Mouse (Mus musculus) stomach, embryonic 14.5 days (tissue): ENCODE results near the gene Sult1a1. TPM values are rescaled to one million over a fixed set of nuclear protein-coding genes. Genes with fewer than 3 reads are reported as not detected.

ENCODE experiments used
- polyA plus RNA-seq: library from polyadenylated mRNA; unstranded; fragments of >200 nt; fragmentation: Nextera tagmentation; extraction: Ambion mirVana; gene quantifications from 2 replicates; pipeline ENCODE4 v1.2.1, GENCODE M21; 2014

The Sult1a1 gene
- polyA plus RNA-seq, 1 experiment from 2014 or later = 5.8 TPM

Other genes with a start within 250 kb of the Sult1a1 start
- 28.4 and 29.7 TPM in 2 replicates for gene Rabep2, start 247.7 kb downstream of the Sult1a1 start, polyA plus RNA-seq
- gene Atp2a1, start 213.3 kb downstream of the Sult1a1 start, polyA plus RNA-seq = 0.07 TPM in 1 of 2 replicates, not detected in the other
- gene Sh2b1, start 201.0 kb downstream of the Sult1a1 start, polyA plus RNA-seq = 39.4 and 42.2 TPM in 2 replicates
- gene Tufm, start 189.1 kb downstream of the Sult1a1 start, polyA plus RNA-seq = 134 and 144 TPM in 2 replicates
- gene Atxn2l, start 173.0 kb downstream of the Sult1a1 start, polyA plus RNA-seq = 45.6 and 52.1 TPM in 2 replicates
- 163 and 172 TPM in 2 replicates for gene Eif3c, start 110.0 kb downstream of the Sult1a1 start, polyA plus RNA-seq
- 0.20 and 0.43 TPM in 2 replicates for gene Apobr, start 91.5 kb downstream of the Sult1a1 start, polyA plus RNA-seq
- 27.2 and 30.2 TPM in 2 replicates for gene Cln3, start 90.6 kb downstream of the Sult1a1 start, polyA plus RNA-seq
- gene Il27, start 81.5 kb downstream of the Sult1a1 start, polyA plus RNA-seq = not detected in 2 replicates
- 7.0 and 21.7 TPM in 2 replicates for gene Nupr1, start 45.6 kb downstream of the Sult1a1 start, polyA plus RNA-seq
- gene Sgf29, start 27.1 kb downstream of the Sult1a1 start, polyA plus RNA-seq = 61.2 and 67.4 TPM in 2 replicates
- 118 and 127 TPM in 2 replicates for gene Bola2, start 19.0 kb upstream of the Sult1a1 start, polyA plus RNA-seq
- gene Slx1b, start 19.4 kb upstream of the Sult1a1 start, polyA plus RNA-seq = 7.1 and 8.4 TPM in 2 replicates
- 28.6 and 29.5 TPM in 2 replicates for gene Coro1a, start 31.4 kb upstream of the Sult1a1 start, polyA plus RNA-seq
- 98.4 and 105 TPM in 2 replicates for gene Mapk3, start 83.2 kb upstream of the Sult1a1 start, polyA plus RNA-seq
- gene Gdpd3, start 89.9 kb upstream of the Sult1a1 start, polyA plus RNA-seq = 1.6 and 2.8 TPM in 2 replicates
- 103 and 116 TPM in 2 replicates for gene Ypel3, start 100.5 kb upstream of the Sult1a1 start, polyA plus RNA-seq
- 0.56 and 0.95 TPM in 2 replicates for gene Tbx6, start 105.1 kb upstream of the Sult1a1 start, polyA plus RNA-seq
- gene Ppp4c, start 116.1 kb upstream of the Sult1a1 start, polyA plus RNA-seq = 239 and 258 TPM in 2 replicates
- gene Fam57b, start 121.2 kb upstream of the Sult1a1 start, polyA plus RNA-seq = 1.1 and 1.8 TPM in 2 replicates
- not detected in 2 replicates for gene 4930451I11Rik, start 155.2 kb upstream of the Sult1a1 start, polyA plus RNA-seq
- 0.75 and 2.0 TPM in 2 replicates for gene Doc2a, start 171.0 kb upstream of the Sult1a1 start, polyA plus RNA-seq
- 20.2 and 21.2 TPM in 2 replicates for gene Hirip3, start 185.5 kb upstream of the Sult1a1 start, polyA plus RNA-seq
- gene Ino80e, start 185.9 kb upstream of the Sult1a1 start, polyA plus RNA-seq = 78.2 and 80.3 TPM in 2 replicates
- gene Taok2, start 208.3 kb upstream of the Sult1a1 start, polyA plus RNA-seq = 28.0 and 30.2 TPM in 2 replicates
- gene Tmem219, start 246.5 kb upstream of the Sult1a1 start, polyA plus RNA-seq = 29.5 and 33.4 TPM in 2 replicates